Mouse (Mus musculus): ENCODE data around the gene Pbrm1. TPM values are rescaled to one million over a fixed set of nuclear protein-coding genes. Genes with fewer than 3 reads are reported as not detected.

Gene Pbrm1
- total RNA-seq, 2 experiments from 2014 or later: 69.4 to 84.8 TPM

- no peak for ATAC-seq (replicated peaks; ENCODE audit: low FRiP score, poor library complexity, severe bottlenecking)
Observed at GRCm38 (mm10) chr14:31131272-31131821, 112.4 kb downstream of the Pbrm1 start.

GRCm38 (mm10) chr14:31132031-31132430 lies 113.1 kb downstream of the Pbrm1 start:
- no peak for ATAC-seq (replicated peaks; ENCODE audit: low FRiP score, poor library complexity, severe bottlenecking)

GRCm38 (mm10) chr14:31132491-31132975 lies 113.6 kb downstream of the Pbrm1 start:
- no peak for ATAC-seq (replicated peaks; ENCODE audit: low FRiP score, poor library complexity, severe bottlenecking)

GRCm38 (mm10) chr14:31133023-31133665 lies 114.2 kb downstream of the Pbrm1 start:
- no peak for ATAC-seq (replicated peaks; ENCODE audit: low FRiP score, poor library complexity, severe bottlenecking)

GRCm38 (mm10) chr14:31134015-31135000 lies 115.4 kb downstream of the Pbrm1 start:
- no peak for ATAC-seq (replicated peaks; ENCODE audit: low FRiP score, poor library complexity, severe bottlenecking)

- no peak for ATAC-seq (replicated peaks; ENCODE audit: low FRiP score, poor library complexity, severe bottlenecking)
Observed at GRCm38 (mm10) chr14:31135495-31136410, 116.8 kb downstream of the Pbrm1 start.

- no peak for ATAC-seq (replicated peaks; ENCODE audit: low FRiP score, poor library complexity, severe bottlenecking)
Observed at GRCm38 (mm10) chr14:31136411-31137280, 117.7 kb downstream of the Pbrm1 start.

GRCm38 (mm10) chr14:31137281-31137595 lies 118.3 kb downstream of the Pbrm1 start:
- no peak for ATAC-seq (replicated peaks; ENCODE audit: low FRiP score, poor library complexity, severe bottlenecking)

GRCm38 (mm10) chr14:31137791-31138190 lies 118.9 kb downstream of the Pbrm1 start:
- ATAC-seq (replicated peaks; ENCODE audit: low FRiP score, poor library complexity, severe bottlenecking): no peak

- ATAC-seq (replicated peaks; ENCODE audit: low FRiP score, poor library complexity, severe bottlenecking): no peak
Observed at GRCm38 (mm10) chr14:31138219-31138896, 119.4 kb downstream of the Pbrm1 start.

- ATAC-seq (replicated peaks; ENCODE audit: low FRiP score, poor library complexity, severe bottlenecking): no peak
Observed at GRCm38 (mm10) chr14:31138897-31139429, 120.0 kb downstream of the Pbrm1 start.

- ATAC-seq (replicated peaks; ENCODE audit: low FRiP score, poor library complexity, severe bottlenecking): no peak
Observed at GRCm38 (mm10) chr14:31139666-31140065, 120.7 kb downstream of the Pbrm1 start.

GRCm38 (mm10) chr14:31140141-31140540 lies 121.2 kb downstream of the Pbrm1 start:
- no peak for ATAC-seq (replicated peaks; ENCODE audit: low FRiP score, poor library complexity, severe bottlenecking)

- no peak for ATAC-seq (replicated peaks; ENCODE audit: low FRiP score, poor library complexity, severe bottlenecking)
Observed at GRCm38 (mm10) chr14:31141011-31141410, 122.1 kb downstream of the Pbrm1 start.

GRCm38 (mm10) chr14:31145694-31146093 lies 126.8 kb downstream of the Pbrm1 start:
- ATAC-seq (replicated peaks; ENCODE audit: low FRiP score, poor library complexity, severe bottlenecking): no peak

- no peak for ATAC-seq (replicated peaks; ENCODE audit: low FRiP score, poor library complexity, severe bottlenecking)
Observed at GRCm38 (mm10) chr14:31160196-31161150, 141.5 kb downstream of the Pbrm1 start.

- no peak for ATAC-seq (replicated peaks; ENCODE audit: low FRiP score, poor library complexity, severe bottlenecking)
Observed at GRCm38 (mm10) chr14:31161191-31161590, 142.3 kb downstream of the Pbrm1 start.

Measured in erythroblast, adult 5-6 weeks (primary cell).